Mouse (Mus musculus) left cerebral cortex, adult 2 months (tissue): Measurements from ENCODE around the gene Hmgb3. TPM values are rescaled to one million over a fixed set of nuclear protein-coding genes. Genes with fewer than 3 reads are reported as not detected.
"Not testable (repeated sequence)": the region's sequence is repeated elsewhere in the genome, so short reads cannot be mapped to it uniquely, and the experiment has no call there.

Source experiments
- DNase-seq, 2 experiments: peaks; one replicate each; pipeline ENCODE4 v3.0.0; 2021 to 2022; ENCODE audit warnings: low spot score in 2 of 2, mixed read lengths in 1 of 2; ENCODE audit errors: extremely low spot score in 1 of 2
- H3K27ac ChIP-seq: fragments of 200-600 bp; 2 replicates; pipeline ENCODE4 v1.8.1; 2022
- H3K4me3 ChIP-seq: fragments of 200-600 bp; 2 replicates; pipeline ENCODE4 v1.8.1; 2022
- CTCF ChIP-seq: fragments of 200-600 bp; IDR thresholded peaks from 2 replicates; pipeline ENCODE4 v1.8.1; 2022; ENCODE audit warnings: antibody characterized with exemption, mild to moderate bottlenecking, moderate library complexity
- intact Hi-C: fragments of 180-260 bp; cut with DNase I; formaldehyde crosslinking; loops from one replicate; pipeline ENCODE4 v1.15.1; 2025
- long read RNA-seq, 2 experiments: library from polyadenylated mRNA; stranded (forward); transcript quantifications; one replicate each; pipeline ENCODE4 v2.0.0; 2021; ENCODE audit warnings: borderline mapping rate in 2 of 2
- total RNA-seq, 2 experiments: library from RNA; stranded (reverse); gene quantifications; 2 replicates each; pipeline ENCODE4 v1.2.3; 2021

The Hmgb3 gene
- 10 to 100 TPM; 24.0 to 33.7 TPM for total RNA-seq
- long read RNA-seq, experiment 1, transcript Hmgb3-204 (5 exons, 1,743 nt) = minor isoform, 9 of 31 reads
- long read RNA-seq, experiment 1, transcript Hmgb3-202 (5 exons, 1,571 nt) = major isoform, 10 of 31 reads
- long read RNA-seq, experiment 1, partial matches to known transcripts = 0 of 31 reads
- long read RNA-seq, experiment 1, other reads (novel, unspliced or antisense) = 6 of 31 reads
- long read RNA-seq, experiment 2, transcript Hmgb3-202 (5 exons, 1,571 nt) = minor isoform, 5 of 16 reads
- long read RNA-seq, experiment 2, transcript Hmgb3-204 (5 exons, 1,743 nt) = major isoform, 6 of 16 reads
- long read RNA-seq, experiment 2, partial matches to known transcripts = 0 of 16 reads
- long read RNA-seq, experiment 2, other reads (novel, unspliced or antisense) = 4 of 16 reads

DNA sequence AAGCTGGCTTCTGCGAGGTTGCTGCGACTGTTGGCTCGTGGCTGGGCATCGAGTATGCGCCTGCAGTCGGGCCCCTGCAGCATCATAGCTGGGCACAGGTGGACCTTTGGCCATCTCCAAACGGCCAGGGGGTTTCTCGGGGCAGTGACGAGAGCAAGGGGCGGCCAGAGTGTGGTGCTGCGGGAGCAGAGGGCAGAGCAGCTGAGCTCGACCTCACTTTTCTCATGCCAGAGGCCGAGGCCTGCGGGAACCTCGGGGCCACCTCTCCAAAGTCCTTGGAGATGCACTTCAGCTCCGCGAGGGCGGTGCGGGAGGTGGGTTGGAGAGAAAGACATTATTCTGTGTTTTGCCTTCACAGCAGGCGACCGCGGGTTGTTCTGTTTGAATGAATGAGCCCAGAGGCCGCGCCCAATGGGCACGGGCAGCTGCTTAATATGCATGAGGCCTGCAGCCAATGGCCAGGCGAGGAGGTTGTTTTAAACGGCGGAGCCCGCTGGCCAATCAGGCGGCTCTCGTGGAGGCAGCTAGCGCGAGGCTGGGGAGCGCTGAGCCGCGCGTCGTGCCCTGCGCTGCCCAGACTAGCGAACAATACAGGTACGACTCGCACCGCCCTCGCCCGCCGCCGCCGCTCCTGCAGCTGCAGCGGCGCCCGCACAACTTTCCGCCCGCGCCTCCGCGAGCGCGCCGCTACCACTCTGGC is at the start of gene Hmgb3:
Gene Hmgb3, plus strand, starts transcription at position 504 of the 700 bp plus-strand sequence.
- intact Hi-C loops = loop anchor here (1.0 to 5.0 kb wide), 3 partner anchors 47 to 127 kb away; no protein-coding TSS in a partner anchor
- peak within 1 kb of the TSS; percentile 58 for H3K4me3 ChIP-seq
- no peak within 1 kb of the TSS for H3K27ac ChIP-seq
- DNase-seq = peak; percentile 60 to 72
- no peak for TF ChIP-seq CTCF

DNA sequence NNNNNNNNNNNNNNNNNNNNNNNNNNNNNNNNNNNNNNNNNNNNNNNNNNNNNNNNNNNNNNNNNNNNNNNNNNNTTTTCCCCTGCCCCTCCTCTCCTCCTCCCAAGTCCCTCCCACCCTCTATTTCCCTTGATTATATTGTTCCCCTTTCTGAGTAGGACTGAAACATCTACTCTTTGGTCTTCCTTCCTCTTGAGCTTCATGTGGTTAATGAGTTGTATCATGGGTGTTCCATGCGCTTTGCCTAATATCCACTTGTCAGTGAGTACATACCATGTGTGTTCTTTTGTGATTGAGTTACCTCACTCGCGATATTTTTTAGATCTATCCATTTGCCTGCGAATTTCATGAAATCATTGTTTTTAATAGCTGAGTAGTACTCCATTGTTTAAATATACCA is 49.1 kb upstream of the Hmgb3 start:
- H3K4me3 ChIP-seq, intact Hi-C loops, H3K27ac ChIP-seq, DNase-seq: not testable (repeated sequence)

DNA sequence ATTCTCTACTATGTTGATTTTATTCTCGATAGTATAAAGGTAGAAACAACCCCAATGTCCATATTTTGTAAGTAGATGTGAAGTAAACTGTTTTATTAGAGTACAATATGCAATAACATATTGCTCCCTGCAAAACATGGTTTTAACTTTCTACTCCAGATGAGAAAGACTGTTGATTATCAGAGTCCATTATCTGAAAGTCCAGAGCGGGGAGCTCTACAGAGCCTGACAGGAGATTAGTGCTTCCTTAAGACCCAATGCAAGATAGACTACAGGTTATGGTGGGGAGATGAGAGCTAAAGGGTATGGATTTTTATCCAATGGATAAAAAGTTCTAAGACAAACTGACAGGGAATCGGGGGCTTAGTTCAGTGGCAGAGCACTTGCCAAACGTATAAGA is 36.5 kb upstream of the Hmgb3 start:
- no peak for DNase-seq
- no peak for TF ChIP-seq CTCF
- Histone ChIP-seq H3K27ac (no peak overlapping the region), H3K4me3 (no peak overlapping the region)
- intact Hi-C loops = no loop called here

DNA sequence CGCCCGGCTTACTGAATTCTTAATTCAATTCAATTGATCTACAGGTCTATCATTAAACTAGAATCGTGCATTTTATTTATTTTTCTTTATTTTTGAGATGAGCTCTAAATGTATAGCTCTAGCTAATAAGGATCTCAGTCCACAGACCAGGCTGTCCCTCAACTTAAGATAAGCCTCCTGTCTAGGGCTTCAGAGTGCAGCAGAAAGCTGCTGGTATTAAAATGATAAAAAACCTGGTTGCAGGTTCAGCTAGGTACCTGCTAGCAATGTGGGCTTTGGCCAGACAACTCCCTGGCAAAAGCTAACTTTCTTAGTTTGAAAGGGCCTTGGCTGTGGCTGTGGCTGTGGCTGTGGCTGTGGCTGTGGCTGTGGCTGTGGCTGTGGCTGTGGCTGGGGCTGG is 32.8 kb upstream of the Hmgb3 start:
- DNase-seq = no peak
- Histone ChIP-seq H3K27ac (no peak overlapping the region), H3K4me3 (no peak overlapping the region)
- no peak for TF ChIP-seq CTCF
- intact Hi-C loops = no loop called here

DNA sequence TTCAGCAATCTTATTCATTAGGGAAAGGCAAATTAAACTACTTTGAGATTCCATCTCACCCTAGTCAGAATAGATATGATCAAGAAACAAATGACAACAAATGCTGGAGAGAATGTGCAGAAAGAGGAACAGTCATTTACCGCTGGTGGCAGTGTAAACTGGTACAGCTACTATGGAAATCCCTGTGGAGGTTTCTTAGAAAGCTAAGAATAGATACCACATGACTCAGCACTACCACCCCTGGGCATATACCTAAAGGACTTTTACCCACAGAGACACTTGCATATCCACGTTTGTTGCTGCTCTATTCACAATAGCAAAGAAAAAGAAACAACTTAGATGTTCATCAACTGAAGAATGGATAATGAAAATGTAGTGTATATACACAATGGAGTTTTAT is 31.4 kb upstream of the Hmgb3 start:
- H3K27ac ChIP-seq = no peak overlapping the region
- DNase-seq = no peak
- no peak overlapping the region for H3K4me3 ChIP-seq
- intact Hi-C loops = no loop called here
- TF ChIP-seq CTCF = no peak

DNA sequence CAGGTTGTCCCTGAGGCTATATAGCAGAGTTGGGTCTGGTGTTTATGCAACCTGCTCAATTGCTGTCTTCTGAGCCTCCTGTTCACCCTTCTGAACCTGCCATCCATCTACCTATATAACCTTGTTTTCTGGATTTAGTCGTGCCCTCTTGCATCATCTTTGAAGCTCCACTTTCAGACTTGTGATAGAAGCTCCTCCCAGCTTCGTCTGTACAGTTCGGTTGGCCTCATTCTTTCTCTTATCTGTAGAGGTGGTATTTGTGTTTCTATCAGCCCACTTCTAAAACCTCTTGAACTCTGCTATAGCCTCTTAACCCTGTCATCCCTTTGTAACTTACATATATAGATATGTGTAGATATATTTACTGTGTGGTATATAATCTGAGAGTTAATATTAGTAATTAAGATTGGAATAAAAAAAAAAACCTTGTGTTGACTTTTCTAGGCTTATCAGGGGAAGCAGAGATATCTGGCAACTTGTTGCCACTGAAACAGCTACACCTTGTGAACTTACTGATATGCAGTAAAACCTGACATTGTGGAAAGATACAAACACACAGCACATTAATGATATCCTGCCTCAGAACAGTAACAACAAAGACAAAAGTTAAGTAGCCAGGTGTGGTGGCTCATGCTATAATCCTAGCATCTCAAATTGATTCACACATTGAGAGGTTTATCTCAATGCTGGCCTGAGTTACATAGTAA is 30.0 kb upstream of the Hmgb3 start:
- H3K27ac ChIP-seq = no peak overlapping the region
- TF ChIP-seq CTCF = no peak
- no peak for DNase-seq
- intact Hi-C loops = no loop called here
- no peak overlapping the region for H3K4me3 ChIP-seq

DNA sequence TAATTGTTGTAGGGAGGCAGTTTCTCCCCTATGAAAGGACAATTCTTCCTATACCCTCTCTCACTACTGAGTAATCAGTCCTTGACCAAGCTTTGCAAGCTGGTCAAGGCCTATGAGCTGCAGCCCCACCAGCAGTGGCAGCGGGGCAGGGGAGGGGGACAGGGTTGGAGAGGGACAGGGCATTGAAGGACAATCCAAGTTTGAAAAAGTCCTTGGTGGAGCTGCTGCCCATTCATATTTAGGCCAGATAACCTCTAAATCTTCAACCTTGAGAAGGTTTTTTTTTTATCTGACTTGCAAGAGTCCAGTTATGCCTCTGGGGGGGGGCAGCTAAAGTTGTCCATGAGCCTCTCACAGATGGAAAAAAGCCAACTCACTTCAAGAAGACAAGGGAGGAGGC is 28.3 kb upstream of the Hmgb3 start:
- no peak overlapping the region for H3K27ac ChIP-seq
- no peak for TF ChIP-seq CTCF
- no peak for DNase-seq
- H3K4me3 ChIP-seq = no peak overlapping the region
- intact Hi-C loops = no loop called here

DNA sequence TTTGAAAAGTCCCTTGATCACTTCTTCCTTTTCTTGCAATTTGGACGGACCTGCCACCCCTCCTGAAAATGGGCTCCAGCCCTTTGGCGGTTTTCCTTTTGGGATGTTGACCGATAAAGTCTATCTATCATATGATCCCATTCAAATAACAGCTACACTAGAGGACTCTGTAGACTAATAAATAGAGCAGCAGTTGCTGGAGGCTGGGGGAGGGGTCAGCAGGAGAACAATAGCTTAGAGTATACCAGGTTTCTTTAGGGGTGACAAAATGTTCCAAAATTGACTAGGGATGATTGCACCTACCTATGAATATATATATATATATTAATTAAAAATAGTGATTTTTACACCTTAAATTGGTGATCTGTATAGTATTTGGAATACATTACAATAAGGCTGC is 27.6 kb upstream of the Hmgb3 start:
- intact Hi-C loops = no loop called here
- Histone ChIP-seq H3K4me3 (no peak overlapping the region), H3K27ac (no peak overlapping the region)
- TF ChIP-seq CTCF = no peak
- no peak for DNase-seq

DNA sequence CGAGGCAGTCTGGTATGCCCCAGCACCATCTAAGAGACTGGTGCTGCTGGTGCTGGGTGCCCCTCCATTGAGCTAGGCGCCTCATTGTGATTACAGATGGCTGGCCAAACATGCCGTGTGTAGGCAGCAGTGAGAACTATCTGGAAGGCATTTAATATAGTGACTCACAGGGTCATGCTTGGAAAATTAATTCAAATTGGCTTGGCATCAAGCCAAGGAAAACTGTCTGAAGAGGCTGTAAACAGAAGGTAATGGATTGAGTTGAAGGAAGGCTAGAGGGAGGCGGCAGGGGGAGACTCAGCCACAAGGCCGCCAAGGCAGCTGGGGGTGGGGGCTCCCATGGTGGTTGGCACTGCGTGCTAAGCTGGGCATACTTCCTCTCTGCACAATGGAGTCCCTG is 27.1 kb upstream of the Hmgb3 start:
- Histone ChIP-seq H3K4me3 (no peak overlapping the region), H3K27ac (no peak overlapping the region)
- no peak for DNase-seq
- no peak for TF ChIP-seq CTCF
- intact Hi-C loops = no loop called here

DNA sequence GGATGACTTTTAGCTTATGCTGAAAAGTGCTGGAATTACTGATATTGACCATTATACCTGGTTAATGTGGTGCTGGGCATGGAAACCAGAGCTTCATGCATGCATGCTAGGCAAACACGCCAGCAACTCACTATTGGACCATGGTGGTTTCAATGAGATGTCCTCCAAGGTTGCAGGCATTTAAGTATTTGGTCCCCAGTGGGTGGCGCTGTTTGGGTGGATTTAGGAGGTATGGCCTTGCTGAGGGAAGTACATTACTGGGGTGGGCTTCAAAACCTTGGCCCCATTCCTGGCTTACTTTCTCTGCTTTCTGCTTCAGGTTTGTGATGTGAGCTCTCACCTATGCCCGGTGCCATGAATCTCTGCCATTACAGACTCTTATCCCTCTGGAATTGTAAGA is 23.1 kb upstream of the Hmgb3 start:
- no peak for TF ChIP-seq CTCF
- no peak for DNase-seq
- intact Hi-C loops = no loop called here
- Histone ChIP-seq H3K27ac (no peak overlapping the region), H3K4me3 (no peak overlapping the region)

DNA sequence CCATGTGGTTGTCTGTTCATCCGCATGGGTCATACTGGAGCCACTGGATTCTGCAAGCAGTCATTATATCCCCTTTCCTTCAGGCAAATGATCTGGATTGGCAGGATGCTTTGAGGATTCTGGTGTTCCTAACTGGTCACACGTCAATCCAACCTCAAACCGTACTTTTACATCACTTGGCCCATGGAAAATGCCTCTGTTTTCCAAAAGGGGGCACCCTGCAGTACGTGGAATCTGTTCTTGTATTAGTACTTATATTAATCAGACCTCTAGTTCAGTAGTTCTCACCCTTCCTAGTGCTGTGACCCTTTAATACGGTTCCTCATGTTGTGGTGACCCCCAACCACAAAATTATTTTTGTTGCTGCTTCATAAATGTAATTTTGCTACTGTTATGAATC is 21.6 kb upstream of the Hmgb3 start:
- TF ChIP-seq CTCF = peak; percentile 15
- intact Hi-C loops = no loop called here
- no peak overlapping the region for H3K27ac ChIP-seq

DNA sequence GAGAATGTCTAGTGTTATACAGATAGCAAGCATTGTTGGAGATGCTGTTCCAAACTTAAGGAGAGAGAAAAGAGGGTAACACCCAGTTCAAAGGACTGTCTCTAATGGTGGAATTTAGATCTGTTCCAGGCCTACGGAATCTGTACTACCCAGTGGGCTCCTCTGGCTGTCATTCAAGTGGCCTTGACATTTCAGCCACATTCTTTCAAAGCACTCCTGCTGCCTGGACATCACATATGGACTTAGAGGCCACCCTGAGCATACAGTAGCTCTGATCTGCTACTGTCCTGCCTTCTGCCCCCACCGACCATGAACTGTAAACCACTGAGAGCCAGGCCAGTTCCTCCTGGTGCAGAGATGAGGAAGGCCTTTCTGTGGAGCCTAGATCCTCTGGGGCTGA is 17.9 kb upstream of the Hmgb3 start:
- intact Hi-C loops = no loop called here
- TF ChIP-seq CTCF = no peak
- H3K4me3 ChIP-seq = no peak overlapping the region

More for the DNA sequence above, 21.6 kb upstream of the Hmgb3 start:
- no peak overlapping the region for H3K4me3 ChIP-seq
- DNase-seq = no peak

More for the DNA sequence above, 17.9 kb upstream of the Hmgb3 start:
- DNase-seq = no peak
- H3K27ac ChIP-seq = no peak overlapping the region
